Mouse (Mus musculus): ENCODE data around the gene Dis3l. TPM values are rescaled to one million over a fixed set of nuclear protein-coding genes. Genes with fewer than 3 reads are reported as not detected.

The Dis3l gene
- polyA plus RNA-seq, 1 experiment: 10.4 TPM

- Histone ChIP-seq H3K27ac (ENCODE audit: insufficient read depth, low read length) (no peak overlapping the region), H3K36me3 (ENCODE audit: control insufficient read depth, insufficient read depth, low read length, poor library complexity, severe bottlenecking) (no peaks in the 10 kb centered on the region), H3K27me3 (ENCODE audit: control insufficient read depth, insufficient read depth, low read length, poor library complexity, severe bottlenecking) (no peaks in the 10 kb centered on the region), H3K9me3 (replicated peaks; ENCODE audit: control insufficient read depth, insufficient read depth, low read length, poor library complexity, severe bottlenecking) (no peaks in the 10 kb centered on the region), H3K4me1 (ENCODE audit: control insufficient read depth, insufficient read depth, low read length) (no peaks in the 10 kb centered on the region), H3K9ac (ENCODE audit: low read depth, poor library complexity, severe bottlenecking) (no peak overlapping the region), H3K4me3 (ENCODE audit: low read depth, low read length) (no peak overlapping the region)
- TF ChIP-seq CTCF (IDR thresholded peaks at IDR 0.05; ENCODE audit: low read depth, low read length) (no peak), POLR2A (IDR thresholded peaks at IDR 0.05; ENCODE audit: insufficient read depth, low read length) (no peak), EP300 (IDR thresholded peaks at IDR 0.05; ENCODE audit: insufficient read depth, low read depth, low read length) (no peak)
These were observed 8.4 kb upstream of the Dis3l start for GRCm38 (mm10) chr9:64349490-64349889.

- Histone ChIP-seq H3K9me3 (replicated peaks; ENCODE audit: control insufficient read depth, insufficient read depth, low read length, poor library complexity, severe bottlenecking) (no peaks in the 10 kb centered on the region), H3K4me1 (ENCODE audit: control insufficient read depth, insufficient read depth, low read length) (no peaks in the 10 kb centered on the region), H3K4me3 (ENCODE audit: low read depth, low read length) (no peak overlapping the region), H3K9ac (ENCODE audit: low read depth, poor library complexity, severe bottlenecking) (no peak overlapping the region), H3K36me3 (ENCODE audit: control insufficient read depth, insufficient read depth, low read length, poor library complexity, severe bottlenecking) (no peaks in the 10 kb centered on the region), H3K27me3 (ENCODE audit: control insufficient read depth, insufficient read depth, low read length, poor library complexity, severe bottlenecking) (no peaks in the 10 kb centered on the region), H3K27ac (ENCODE audit: insufficient read depth, low read length) (no peak overlapping the region)
- no peak for TF ChIP-seq POLR2A (IDR thresholded peaks at IDR 0.05; ENCODE audit: insufficient read depth, low read length)
- TF ChIP-seq CTCF (IDR thresholded peaks at IDR 0.05; ENCODE audit: low read depth, low read length): no peak
- no peak for TF ChIP-seq EP300 (IDR thresholded peaks at IDR 0.05; ENCODE audit: insufficient read depth, low read depth, low read length)
These were observed 6.3 kb upstream of the Dis3l start for GRCm38 (mm10) chr9:64347377-64347776.

- Histone ChIP-seq H3K9me3 (replicated peaks; ENCODE audit: control insufficient read depth, insufficient read depth, low read length, poor library complexity, severe bottlenecking) (no peaks in the 10 kb centered on the region), H3K27me3 (ENCODE audit: control insufficient read depth, insufficient read depth, low read length, poor library complexity, severe bottlenecking) (no peaks in the 10 kb centered on the region), H3K27ac (ENCODE audit: insufficient read depth, low read length) (no peak overlapping the region), H3K4me3 (ENCODE audit: low read depth, low read length) (no peak overlapping the region), H3K4me1 (ENCODE audit: control insufficient read depth, insufficient read depth, low read length) (no peaks in the 10 kb centered on the region), H3K36me3 (ENCODE audit: control insufficient read depth, insufficient read depth, low read length, poor library complexity, severe bottlenecking) (no peaks in the 10 kb centered on the region), H3K9ac (ENCODE audit: low read depth, poor library complexity, severe bottlenecking) (no peak overlapping the region)
- no peak for TF ChIP-seq POLR2A (IDR thresholded peaks at IDR 0.05; ENCODE audit: insufficient read depth, low read length)
- TF ChIP-seq CTCF (IDR thresholded peaks at IDR 0.05; ENCODE audit: low read depth, low read length): no peak
- no peak for TF ChIP-seq EP300 (IDR thresholded peaks at IDR 0.05; ENCODE audit: insufficient read depth, low read depth, low read length)
These were observed 4.8 kb upstream of the Dis3l start for GRCm38 (mm10) chr9:64345931-64346330.

- H3K36me3 ChIP-seq (ENCODE audit: control insufficient read depth, insufficient read depth, low read length, poor library complexity, severe bottlenecking): no peaks in the 10 kb centered on the region
- no peaks in the 10 kb centered on the region for H3K27me3 ChIP-seq (ENCODE audit: control insufficient read depth, insufficient read depth, low read length, poor library complexity, severe bottlenecking)
- no peak overlapping the region for H3K9ac ChIP-seq (ENCODE audit: low read depth, poor library complexity, severe bottlenecking)
- no peak overlapping the region for H3K27ac ChIP-seq (ENCODE audit: insufficient read depth, low read length)
- TF ChIP-seq POLR2A (IDR thresholded peaks at IDR 0.05; ENCODE audit: insufficient read depth, low read length) (no peak), EP300 (IDR thresholded peaks at IDR 0.05; ENCODE audit: insufficient read depth, low read depth, low read length) (no peak), CTCF (IDR thresholded peaks at IDR 0.05; ENCODE audit: low read depth, low read length) (no peak)
- no peaks in the 10 kb centered on the region for H3K9me3 ChIP-seq (replicated peaks; ENCODE audit: control insufficient read depth, insufficient read depth, low read length, poor library complexity, severe bottlenecking)
- H3K4me3 ChIP-seq (ENCODE audit: low read depth, low read length): no peak overlapping the region
- no peaks in the 10 kb centered on the region for H3K4me1 ChIP-seq (ENCODE audit: control insufficient read depth, insufficient read depth, low read length)
These were observed 2.6 kb upstream of the Dis3l start for GRCm38 (mm10) chr9:64343656-64344055.

GRCm38 (mm10) chr9:64341671-64342070 lies 583 bp upstream of the Dis3l start:
- TF ChIP-seq EP300 (IDR thresholded peaks at IDR 0.05; ENCODE audit: insufficient read depth, low read depth, low read length) (no peak), CTCF (IDR thresholded peaks at IDR 0.05; ENCODE audit: low read depth, low read length) (no peak), POLR2A (IDR thresholded peaks at IDR 0.05; ENCODE audit: insufficient read depth, low read length) (no peak)
- Histone ChIP-seq H3K4me1 (ENCODE audit: control insufficient read depth, insufficient read depth, low read length) (no peaks in the 10 kb centered on the region), H3K9ac (ENCODE audit: low read depth, poor library complexity, severe bottlenecking) (peak overlapping the region; percentile 89), H3K36me3 (ENCODE audit: control insufficient read depth, insufficient read depth, low read length, poor library complexity, severe bottlenecking) (no peaks in the 10 kb centered on the region), H3K27ac (ENCODE audit: insufficient read depth, low read length) (no peak overlapping the region), H3K27me3 (ENCODE audit: control insufficient read depth, insufficient read depth, low read length, poor library complexity, severe bottlenecking) (no peaks in the 10 kb centered on the region), H3K9me3 (replicated peaks; ENCODE audit: control insufficient read depth, insufficient read depth, low read length, poor library complexity, severe bottlenecking) (no peaks in the 10 kb centered on the region), H3K4me3 (ENCODE audit: low read depth, low read length) (no peak overlapping the region)

GRCm38 (mm10) chr9:64340351-64341253 lies 486 bp downstream of the Dis3l start:
- H3K4me3 ChIP-seq (ENCODE audit: low read depth, low read length): peak overlapping the region; percentile 67
- no peaks in the 10 kb centered on the region for H3K9me3 ChIP-seq (replicated peaks; ENCODE audit: control insufficient read depth, insufficient read depth, low read length, poor library complexity, severe bottlenecking)
- TF ChIP-seq CTCF (IDR thresholded peaks at IDR 0.05; ENCODE audit: low read depth, low read length): no peak
- no peak for TF ChIP-seq POLR2A (IDR thresholded peaks at IDR 0.05; ENCODE audit: insufficient read depth, low read length)
- no peak for TF ChIP-seq EP300 (IDR thresholded peaks at IDR 0.05; ENCODE audit: insufficient read depth, low read depth, low read length)
- H3K27me3 ChIP-seq (ENCODE audit: control insufficient read depth, insufficient read depth, low read length, poor library complexity, severe bottlenecking): no peaks in the 10 kb centered on the region
- H3K36me3 ChIP-seq (ENCODE audit: control insufficient read depth, insufficient read depth, low read length, poor library complexity, severe bottlenecking): no peaks in the 10 kb centered on the region
- H3K27ac ChIP-seq (ENCODE audit: insufficient read depth, low read length): peak overlapping the region; percentile 31
- H3K9ac ChIP-seq (ENCODE audit: low read depth, poor library complexity, severe bottlenecking): peak overlapping the region; percentile 89
- peaks cover 3% of the 10 kb centered on the region for H3K4me1 ChIP-seq (ENCODE audit: control insufficient read depth, insufficient read depth, low read length)
